Comparison of ENCODE assay signal across 15 mouse cellular contexts in the genomic region with DNA sequence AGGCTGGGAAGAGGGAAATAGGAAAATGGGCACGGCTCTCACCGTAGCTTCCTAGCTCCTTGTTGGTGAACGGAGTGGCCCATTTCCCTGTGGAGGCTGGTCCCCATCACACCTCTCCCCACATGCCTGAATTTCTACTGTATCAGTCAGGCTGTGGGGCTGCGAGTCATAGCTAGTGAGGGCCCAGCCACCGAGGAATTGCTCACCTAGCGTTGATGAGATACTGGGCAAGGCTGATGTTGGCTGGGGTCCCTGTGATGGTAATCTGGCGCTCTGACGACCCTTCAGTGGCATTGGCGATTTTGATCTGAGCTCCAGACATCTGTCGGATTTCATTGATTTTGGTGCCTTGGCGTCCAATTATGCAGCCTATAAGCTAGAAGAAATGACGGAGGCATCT. TPM values are rescaled to one million over a fixed set of nuclear protein-coding genes. Genes with fewer than 3 reads are reported as not detected.
"Had no signal": no experiment of that assay in that cellular context is flagged by ENCODE, and none has a peak within 500 bp of the region (broad histone marks: within the 10 kb centered on the region; RNA-seq: fewer than 3 reads in every experiment).

No protein-coding gene starts in this region.

- H3K9ac ChIP-seq: liver, embryonic 12.5 days; lung, embryonic 15.5 days; midbrain, embryonic 12.5 days; stomach, embryonic 15.5 days had no signal

- H3K4me1 ChIP-seq: liver, embryonic 12.5 days; lung, embryonic 15.5 days; megakaryocyte, embryonic 14.5 days; midbrain, embryonic 12.5 days; stomach, embryonic 15.5 days had no signal

- ATAC-seq: hindbrain, postnatal 0 days; liver, embryonic 12.5 days had no signal

- H3K27ac ChIP-seq: hindbrain, postnatal 0 days; kidney, postnatal 0 days; liver, embryonic 12.5 days; lung, embryonic 15.5 days; macrophage; midbrain, embryonic 12.5 days; stomach, embryonic 15.5 days had no signal

- H3K27me3 ChIP-seq: liver, embryonic 12.5 days; lung, embryonic 15.5 days; midbrain, embryonic 12.5 days; stomach, embryonic 15.5 days had no signal

- H3K4me2 ChIP-seq: liver, embryonic 12.5 days; lung, embryonic 15.5 days; midbrain, embryonic 12.5 days; stomach, embryonic 15.5 days had no signal

- H3K9me3 ChIP-seq: liver, embryonic 12.5 days; lung, embryonic 15.5 days; megakaryocyte, embryonic 14.5 days; midbrain, embryonic 12.5 days; stomach, embryonic 15.5 days had no signal

- H3K4me3 ChIP-seq: liver, embryonic 12.5 days; lung, embryonic 15.5 days; megakaryocyte, embryonic 14.5 days; midbrain, embryonic 12.5 days; stomach, embryonic 15.5 days had no signal

- H3K36me3 ChIP-seq: liver, embryonic 12.5 days; lung, embryonic 15.5 days; stomach, embryonic 15.5 days had no signal

- DNase-seq: kidney, adult 11 months; kidney, adult 9 months; kidney, postnatal 36 days; left cerebral cortex, postnatal 4 days; lung, postnatal 14 days; thymus, postnatal 25 days had no signal

RNA-seq across cellular contexts. Expression of a gene that starts 37.0 kb away (rescaled TPM):
- total RNA-seq: neutrophil, adult 5-6 weeks had no signal
